Mouse (Mus musculus) pancreas, adult 10 weeks (tissue): ENCODE results near the gene Letmd1. TPM values are rescaled to one million over a fixed set of nuclear protein-coding genes. Genes with fewer than 3 reads are reported as not detected.

ENCODE experiments used
- polyA plus RNA-seq: library from polyadenylated mRNA; stranded (reverse); fragments of 350-450 nt; fragmentation: Illumina TruSeq; extraction: RNeasy Lipid Tissue Mini Kit (QIAGEN cat#74804); gene quantifications from one replicate; pipeline ENCODE4 v1.2.3, GENCODE M21; 2015; ENCODE audit warnings: low read depth, low replicate concordance; ENCODE audit not compliant: insufficient read depth

Gene Letmd1
- 14.1 TPM for polyA plus RNA-seq

DNA sequence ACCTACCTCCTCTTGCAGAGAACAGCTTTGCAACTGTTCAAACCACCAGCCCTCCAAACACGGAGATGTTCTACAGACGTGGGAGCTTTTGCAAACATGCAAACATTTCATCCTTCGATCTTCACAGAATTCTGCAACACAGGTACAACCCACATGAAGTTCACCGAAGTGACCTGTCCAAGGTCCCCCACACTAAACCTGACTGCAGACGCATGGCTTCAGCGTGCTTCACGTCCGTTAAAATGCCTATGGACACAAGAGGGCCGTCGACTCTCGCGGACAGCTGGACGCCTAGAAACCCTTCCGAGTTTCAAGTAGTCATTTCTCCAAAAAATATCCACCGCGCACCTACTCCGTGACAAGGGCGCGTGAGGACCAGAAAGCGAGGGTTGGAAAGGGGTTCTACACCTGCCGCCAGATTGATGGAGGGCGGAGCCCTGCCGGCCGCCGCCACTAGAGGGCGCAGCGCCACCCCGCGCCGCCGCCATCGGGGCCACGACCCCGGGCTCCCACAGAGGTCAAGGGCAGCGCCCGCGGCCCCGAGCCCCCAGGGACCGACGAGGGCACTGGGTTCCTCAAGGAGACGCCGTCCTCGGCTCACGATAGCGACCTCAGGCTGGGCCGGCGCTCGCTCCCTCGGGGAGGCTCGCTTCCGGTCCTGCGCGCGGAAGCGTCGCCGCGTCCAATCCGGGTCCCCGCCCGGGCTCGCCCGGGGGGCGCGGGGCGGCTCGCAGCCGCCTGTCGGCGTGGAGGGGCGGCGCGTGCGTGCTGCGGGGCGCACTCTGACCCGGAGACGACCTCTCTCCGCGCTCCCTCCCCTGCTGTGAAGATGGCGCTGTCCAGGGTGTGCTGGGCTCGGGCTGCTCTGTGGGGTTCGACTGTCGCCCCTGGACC is at the start of gene Letmd1:
TSS of gene Letmd1 (plus strand) at position 729 of the 894 bp plus-strand sequence.

GRCm38 (mm10) chr15:100421758-100422197 is 47.0 kb upstream of the Letmd1 start, which contains the start of gene Gm5475:
Gene Gm5475, plus strand, starts transcription at chr15:100422147.

GRCm38 (mm10) chr15:100424396-100425122 is 44.3 kb upstream of the Letmd1 start, which contains the start of gene Slc11a2:
Gene Slc11a2, minus strand, starts transcription at chr15:100425072.

DNA sequence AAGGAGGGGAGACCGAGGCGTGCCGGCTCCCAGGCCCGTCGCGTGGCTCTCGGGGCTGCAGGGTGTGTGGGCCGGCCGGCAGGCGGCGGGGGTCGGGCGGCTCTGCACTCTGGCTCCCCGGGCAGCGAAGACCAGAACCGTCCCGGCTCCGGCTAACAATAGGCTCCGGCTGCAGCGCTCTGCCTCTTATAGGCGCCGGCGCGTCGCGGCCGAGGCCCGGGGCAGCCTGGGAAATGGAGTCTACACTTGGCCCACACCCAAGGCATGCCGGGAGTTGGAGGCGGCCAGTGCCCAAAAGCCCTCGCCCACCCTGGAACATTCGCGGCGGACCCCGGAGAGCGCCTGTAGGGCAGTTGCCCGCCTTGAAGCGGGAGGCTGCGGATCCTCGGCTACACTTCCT is 26.3 kb downstream of the Letmd1 start, which contains the start of gene Csrnp2:
TSS of gene Csrnp2 (minus strand) at position 387 of the 400 bp plus-strand sequence.

Other genes with a start within 250 kb of the Letmd1 start
- 8.6 TPM for gene Atf1, start 241.2 kb upstream of the Letmd1 start, polyA plus RNA-seq
- not detected for gene Tmprss12, start 188.2 kb upstream of the Letmd1 start, polyA plus RNA-seq
- 19.8 TPM for gene Mettl7a1, start 164.9 kb upstream of the Letmd1 start, polyA plus RNA-seq
- gene Mettl7a3, start 134.1 kb upstream of the Letmd1 start, polyA plus RNA-seq: not detected
- gene Methig1, start 115.9 kb upstream of the Letmd1 start, polyA plus RNA-seq: not detected
- gene Mettl7a2, start 115.8 kb upstream of the Letmd1 start, polyA plus RNA-seq: not detected
- not detected for gene Higd1c, start 104.5 kb upstream of the Letmd1 start, polyA plus RNA-seq
- gene Gm5475, start 46.9 kb upstream of the Letmd1 start, polyA plus RNA-seq: not detected
- 7.8 TPM for gene Slc11a2, start 44.0 kb upstream of the Letmd1 start, polyA plus RNA-seq
- 0.59 TPM for gene Csrnp2, start 26.5 kb downstream of the Letmd1 start, polyA plus RNA-seq
- 4.5 TPM for gene Tfcp2, start 83.0 kb downstream of the Letmd1 start, polyA plus RNA-seq
- 6.3 TPM for gene Pou6f1, start 131.0 kb downstream of the Letmd1 start, polyA plus RNA-seq
- 33.7 TPM for gene Dazap2, start 146.3 kb downstream of the Letmd1 start, polyA plus RNA-seq
- gene Smagp, start 167.9 kb downstream of the Letmd1 start, polyA plus RNA-seq: 13.7 TPM
- gene Bin2, start 200.5 kb downstream of the Letmd1 start, polyA plus RNA-seq: 0.92 TPM
- 68,923 TPM for gene Cela1, start 218.9 kb downstream of the Letmd1 start, polyA plus RNA-seq